Mouse (Mus musculus): ENCODE data around the gene Fgfr2.

The Fgfr2 gene

DNA sequence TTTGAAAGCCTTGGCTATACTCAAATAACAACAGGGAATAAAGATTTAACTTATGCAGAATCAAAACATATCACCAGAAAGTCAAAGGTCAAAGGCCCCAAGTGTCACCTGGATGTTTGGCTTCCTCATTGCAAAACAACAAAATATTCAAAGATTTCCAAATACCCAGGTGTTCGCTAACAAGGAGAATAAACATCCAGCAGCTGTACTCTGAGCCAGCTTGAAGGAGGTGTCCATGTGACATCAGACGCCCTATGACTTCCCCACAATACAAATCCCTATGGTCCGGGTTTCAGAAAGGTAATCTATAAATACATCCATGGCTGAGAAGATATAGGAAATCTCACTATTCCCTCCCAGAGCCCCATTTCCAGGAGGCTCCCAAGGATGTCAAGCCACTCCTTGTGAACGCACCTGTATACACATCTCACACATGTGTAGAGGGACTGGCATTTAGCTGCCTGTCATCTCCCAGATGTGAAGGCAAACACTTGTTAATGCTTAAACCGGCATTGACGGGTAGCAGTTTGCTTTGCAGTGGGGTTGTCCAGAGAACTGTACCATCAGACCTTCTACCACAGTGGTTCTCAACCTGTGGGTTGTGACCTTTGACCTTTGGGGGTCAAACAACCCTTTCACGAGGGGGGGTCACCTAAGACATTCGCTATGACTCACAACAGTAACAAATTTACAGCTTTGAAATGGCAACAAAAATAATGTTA, 2900.4 kb downstream of the Fgfr2 start:
- no peak for DNase-seq (ENCODE audit: low read depth)

DNA sequence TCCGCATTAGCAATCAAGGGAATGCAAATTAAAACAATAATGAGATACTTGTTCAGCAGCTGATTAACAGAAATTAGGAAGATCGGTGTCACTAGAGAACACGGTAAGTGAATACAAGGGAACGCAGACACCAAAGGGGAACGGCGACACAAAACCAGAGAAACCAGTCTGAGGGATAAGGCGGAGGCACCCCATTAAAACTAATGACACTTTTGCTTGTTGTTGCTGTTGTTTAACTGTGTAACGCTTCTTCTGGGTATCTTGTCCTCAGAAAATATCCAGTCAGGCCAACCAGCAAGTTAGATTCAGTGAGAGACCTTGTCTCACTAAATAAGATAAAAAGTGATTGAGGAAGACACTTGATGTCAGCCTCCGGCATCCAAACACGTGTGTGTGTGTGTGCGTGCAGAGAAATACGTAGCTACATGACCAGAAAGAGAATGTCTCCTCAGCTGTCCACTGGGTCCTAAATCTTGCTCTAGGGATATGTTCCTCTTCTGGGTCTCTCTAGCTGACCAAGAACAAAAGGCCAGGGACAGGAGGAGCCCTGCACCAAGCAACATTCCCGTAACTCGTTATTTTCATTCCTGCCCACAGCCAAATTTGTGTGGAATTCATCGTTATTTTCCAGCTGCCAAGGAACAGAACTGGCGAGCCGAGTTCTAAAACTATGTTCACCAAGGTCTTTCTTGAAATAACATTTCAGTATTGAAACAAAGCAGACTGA, 2901.3 kb downstream of the Fgfr2 start:
- DNase-seq (ENCODE audit: low read depth): no peak

DNA sequence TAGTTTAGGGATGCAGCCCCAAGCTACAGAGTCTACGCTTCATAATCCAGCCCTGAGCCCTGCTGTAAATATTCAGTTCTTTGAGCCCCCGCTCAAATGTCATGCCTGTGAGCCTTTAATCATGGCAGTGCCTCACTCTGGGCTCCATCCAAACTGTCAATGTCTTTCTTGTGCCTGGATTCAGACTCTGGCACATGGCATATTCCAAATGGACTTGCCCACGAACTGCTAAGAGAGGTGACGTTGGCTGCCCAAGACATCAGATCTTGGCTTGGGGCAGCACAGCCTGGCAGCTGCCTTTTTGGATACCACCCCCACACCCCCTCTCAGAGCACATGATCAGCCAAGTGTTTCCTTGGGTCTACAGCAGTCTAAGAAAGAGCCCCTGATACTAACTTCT, 2902.5 kb downstream of the Fgfr2 start:
- DNase-seq (ENCODE audit: low read depth): no peak

DNA sequence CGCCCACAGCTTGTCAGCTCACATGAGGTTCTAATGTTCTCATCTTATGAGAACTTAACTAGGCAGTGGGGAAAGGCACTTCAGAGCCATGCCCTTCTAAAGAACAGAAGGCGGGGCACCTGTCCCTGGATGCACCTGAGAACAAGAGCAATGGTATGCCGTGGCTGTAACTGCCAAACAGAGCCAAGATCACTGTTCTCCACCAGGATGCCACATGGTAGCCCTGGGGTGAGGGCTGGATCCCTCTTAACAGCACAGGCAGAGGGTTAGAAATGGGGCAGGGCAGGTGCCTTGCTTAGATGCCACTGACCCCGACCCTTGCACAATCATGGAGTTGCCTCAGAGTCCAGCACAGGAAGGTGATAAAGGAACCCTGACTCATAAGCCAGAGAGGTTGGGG, 2903.3 kb downstream of the Fgfr2 start:
- DNase-seq (ENCODE audit: low read depth): no peak

DNA sequence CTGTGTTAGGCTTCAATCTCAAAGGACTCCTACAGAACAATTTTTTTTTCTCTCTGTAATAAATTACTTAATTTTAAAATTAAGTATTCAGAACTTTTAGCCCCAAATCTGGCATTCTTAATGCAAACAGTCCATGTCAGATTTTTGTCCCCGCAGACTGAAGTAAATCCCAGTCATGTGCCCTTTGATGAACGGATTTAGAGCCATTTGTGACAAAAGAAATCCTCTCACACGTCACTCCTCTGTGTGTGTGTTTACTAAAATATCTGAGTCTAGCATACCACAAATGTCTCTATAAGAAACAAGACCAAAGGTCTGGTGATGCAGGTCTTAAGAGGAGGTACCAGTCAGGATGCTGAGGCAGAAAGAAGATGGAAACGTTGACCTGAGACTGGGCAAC, 2906.9 kb downstream of the Fgfr2 start:
- DNase-seq (ENCODE audit: low read depth): no peak

DNA sequence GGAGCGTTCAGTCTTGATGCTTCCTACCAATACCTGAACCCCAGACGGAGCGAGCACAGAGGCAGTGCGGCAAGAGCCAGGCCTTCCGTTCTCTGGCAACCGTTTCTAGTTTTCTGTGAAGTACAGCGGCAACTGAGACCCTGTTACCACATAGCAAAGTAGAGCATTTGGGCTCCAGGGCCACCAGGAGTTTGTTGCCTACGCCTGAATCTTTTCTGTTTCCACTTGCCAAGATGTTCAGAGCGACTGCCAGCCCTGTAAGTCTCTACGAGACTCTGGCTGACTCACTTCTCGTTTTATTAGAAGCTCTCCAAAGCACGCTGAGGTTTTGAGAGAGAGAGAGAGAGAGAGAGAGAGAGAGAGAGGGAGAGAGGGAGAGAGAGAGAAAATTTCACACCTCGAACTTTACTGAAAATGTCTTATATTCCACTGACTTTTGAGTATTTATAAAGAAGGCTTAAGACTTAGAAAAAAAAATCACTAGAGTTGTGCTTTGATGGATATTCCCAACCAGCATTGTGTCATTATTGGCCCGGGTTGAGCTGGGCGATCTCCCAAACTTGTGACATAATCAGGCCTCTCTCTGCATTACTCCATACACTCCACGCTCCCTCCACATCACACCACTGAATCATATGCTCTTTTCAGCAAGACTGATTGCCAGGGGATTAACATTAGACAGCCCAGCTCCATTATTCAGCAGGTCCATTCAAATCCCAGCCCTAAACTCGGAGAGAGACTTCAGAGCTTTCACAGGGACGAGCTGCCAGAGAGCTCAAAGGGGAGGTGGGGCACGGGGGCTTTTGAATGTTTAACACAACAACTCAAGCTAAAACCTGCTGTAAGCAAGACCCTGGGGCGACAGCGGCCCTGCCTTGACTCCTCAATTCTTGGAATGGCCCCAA, 2907.6 kb downstream of the Fgfr2 start:
- DNase-seq (ENCODE audit: low read depth): no peak

DNA sequence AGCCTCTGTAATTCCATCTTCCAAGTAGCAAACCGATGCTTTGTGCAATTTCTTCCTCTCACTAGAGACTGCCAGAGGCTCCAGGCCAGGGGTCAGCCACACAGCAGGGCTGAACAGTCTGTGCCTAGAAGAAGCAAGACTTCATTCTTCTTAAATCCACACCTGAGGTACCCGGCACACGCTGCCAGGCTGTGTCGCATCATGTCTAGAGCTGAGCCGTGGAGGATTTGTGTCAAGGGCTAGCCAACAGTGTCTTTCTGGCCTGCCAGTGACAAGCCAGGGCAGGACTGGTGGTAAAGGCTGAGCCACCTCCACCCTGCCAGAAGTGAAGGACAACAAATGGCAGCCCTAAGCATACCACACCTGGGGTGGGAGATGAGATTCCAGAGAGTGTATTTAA, 2910.0 kb downstream of the Fgfr2 start:
- DNase-seq (ENCODE audit: low read depth): no peak

DNA sequence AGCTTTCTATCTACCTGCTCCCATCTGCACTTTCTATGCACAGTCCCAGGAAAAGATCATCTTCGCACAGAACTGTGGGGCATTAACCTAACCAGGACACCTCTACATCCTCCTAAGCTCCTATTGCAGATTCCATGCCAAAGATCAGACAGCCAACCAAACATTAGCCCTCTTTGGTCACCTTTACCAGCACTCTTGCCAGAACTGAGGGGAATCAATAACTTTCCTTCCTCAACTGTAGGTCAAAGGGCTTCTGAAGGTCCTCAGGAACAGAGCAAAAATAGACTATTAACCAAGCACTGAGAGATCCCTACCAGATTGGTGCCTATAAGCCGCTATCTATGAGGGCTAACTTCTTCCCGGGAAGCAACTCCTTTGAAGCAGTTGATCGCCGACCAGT, 2911.7 kb downstream of the Fgfr2 start:
- no peak for DNase-seq (ENCODE audit: low read depth)

DNA sequence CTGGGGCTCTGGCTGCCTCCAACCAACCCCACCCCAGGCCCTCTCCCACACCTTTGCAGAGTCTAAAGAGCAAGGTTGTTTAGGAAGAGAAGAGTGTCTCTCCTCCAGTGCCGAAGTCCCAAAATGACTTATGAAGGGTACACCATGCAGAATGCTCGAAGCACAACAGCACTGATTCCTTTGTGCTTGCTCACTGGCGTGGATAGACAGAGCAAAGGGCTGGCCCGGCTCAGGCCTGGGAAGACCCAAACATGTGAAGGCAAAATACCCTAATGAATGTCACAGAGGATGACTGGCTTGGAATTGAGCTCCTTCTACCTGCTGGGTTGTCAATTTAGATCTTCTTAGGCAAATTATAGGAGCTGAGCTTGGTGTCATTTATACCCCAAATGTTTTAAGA, 2914.5 kb downstream of the Fgfr2 start:
- DNase-seq (ENCODE audit: low read depth): no peak

DNA sequence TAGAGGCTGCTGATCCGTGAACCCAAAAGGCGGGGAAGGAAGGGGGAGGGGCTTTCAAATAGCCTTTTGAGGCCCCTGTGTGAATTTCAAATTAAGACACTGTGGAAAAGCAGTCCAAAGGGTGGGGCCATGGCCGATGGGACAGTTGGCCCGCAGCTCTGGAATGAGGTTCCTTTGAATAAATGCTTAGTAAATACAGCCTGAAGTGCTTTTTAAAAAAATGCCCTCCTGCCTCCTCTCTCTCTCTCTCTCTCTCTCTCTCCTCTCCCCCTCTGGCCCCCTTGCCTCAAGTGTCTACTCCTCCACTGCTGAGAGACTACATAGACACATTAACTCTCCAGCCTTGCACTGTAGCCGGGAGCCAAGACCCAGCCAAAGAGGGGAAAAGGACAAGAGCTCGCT, 2917.0 kb downstream of the Fgfr2 start:
- DNase-seq (ENCODE audit: low read depth): no peak

DNA sequence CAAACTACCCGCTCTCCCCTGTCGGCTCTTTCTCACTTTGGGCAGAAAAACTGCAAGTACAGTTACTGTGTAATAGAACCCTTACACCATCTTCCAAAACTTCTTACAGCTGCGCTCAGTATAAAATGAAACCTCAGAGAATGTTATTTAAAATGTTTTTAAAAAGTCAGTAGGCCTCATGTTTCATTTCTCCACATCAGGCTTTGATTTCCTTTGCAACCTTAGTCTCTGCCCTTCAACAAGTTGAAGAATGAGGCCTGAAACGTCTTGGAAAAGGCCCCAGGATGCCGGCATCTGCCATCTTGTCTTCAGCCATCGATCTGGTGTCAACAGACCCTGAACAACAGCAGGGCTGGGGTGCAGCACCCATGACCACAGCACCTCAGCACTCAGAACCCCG, 2918.0 kb downstream of the Fgfr2 start:
- DNase-seq (ENCODE audit: low read depth): no peak

DNA sequence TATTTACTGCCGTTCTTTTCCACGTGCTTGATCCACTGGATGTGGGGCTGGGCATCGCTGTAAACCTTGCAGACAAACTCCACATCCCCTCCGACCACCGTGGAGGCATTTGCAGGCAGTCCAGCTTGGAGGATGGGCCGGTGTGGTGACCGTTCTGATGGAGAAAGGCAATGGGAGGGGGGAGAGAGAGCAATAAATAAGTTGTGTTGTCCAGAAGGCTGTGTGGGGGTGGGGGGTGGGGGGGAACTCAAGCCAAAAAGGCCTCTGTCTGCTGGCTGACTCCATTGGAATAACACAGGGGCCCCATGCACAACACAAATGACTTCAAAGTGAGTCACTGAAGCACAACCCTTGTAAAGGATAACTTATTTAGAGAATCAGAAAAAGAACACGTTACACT, 2922.1 kb downstream of the Fgfr2 start:
- no peak for DNase-seq (ENCODE audit: low read depth)

DNA sequence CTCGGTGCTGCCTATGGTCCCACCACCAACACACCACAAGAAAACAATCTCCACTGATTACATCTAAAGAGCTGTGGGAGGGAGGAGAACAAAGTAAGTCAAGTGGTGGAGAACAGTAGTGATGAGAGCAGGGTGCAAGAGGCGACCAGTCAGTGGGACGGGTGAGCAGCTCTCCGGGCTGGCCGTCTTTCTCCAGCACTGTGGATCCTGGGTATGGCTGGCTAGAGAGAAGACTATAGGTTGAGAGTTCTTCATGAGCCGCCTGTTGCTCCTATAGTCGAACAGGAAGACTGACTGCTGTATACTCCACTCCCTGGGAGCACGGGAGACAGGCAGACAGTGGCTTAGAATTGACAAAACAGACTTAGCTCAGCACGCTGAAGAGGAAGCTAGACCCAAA, 2923.2 kb downstream of the Fgfr2 start:
- DNase-seq (ENCODE audit: low read depth): no peak

DNA sequence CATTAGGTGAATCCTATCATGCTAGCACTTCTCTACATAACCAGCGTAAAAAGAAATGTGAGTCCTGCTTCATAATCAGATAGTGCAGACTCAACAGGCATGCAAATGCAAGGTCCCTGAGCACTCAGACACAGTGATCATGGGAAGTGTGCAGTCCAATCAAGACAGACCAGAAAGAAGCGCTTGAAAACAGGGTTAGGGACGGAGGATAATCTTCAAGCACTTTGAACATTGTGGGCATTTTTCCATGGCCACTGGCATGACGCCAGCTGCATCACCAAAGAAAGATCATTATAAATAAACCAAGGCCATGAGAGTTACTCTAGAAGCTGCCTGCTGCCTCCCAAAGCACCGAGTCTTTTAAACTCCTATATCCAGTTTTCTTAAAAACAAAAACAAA, 2923.8 kb downstream of the Fgfr2 start:
- no peak for DNase-seq (ENCODE audit: low read depth)

DNA sequence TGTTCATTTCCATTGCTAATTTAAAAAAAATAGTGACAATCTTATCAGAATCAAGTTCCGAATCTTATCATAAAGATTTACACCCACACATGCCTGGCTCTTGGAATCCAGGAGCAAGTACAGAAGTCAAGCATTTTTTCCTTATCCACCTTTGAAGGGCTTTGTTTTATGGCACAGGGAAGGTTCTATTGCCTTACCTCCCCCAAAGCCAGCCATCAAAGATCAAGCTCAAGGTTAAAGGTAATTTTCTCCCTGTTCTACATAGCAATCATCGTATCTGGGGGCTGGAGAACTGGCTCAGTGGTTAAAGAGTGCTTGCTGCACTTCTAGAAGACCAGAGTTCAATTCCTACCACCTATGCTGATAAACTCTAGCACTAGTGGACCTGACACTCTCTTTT, 2928.1 kb downstream of the Fgfr2 start:
- DNase-seq (ENCODE audit: low read depth): no peak

DNA sequence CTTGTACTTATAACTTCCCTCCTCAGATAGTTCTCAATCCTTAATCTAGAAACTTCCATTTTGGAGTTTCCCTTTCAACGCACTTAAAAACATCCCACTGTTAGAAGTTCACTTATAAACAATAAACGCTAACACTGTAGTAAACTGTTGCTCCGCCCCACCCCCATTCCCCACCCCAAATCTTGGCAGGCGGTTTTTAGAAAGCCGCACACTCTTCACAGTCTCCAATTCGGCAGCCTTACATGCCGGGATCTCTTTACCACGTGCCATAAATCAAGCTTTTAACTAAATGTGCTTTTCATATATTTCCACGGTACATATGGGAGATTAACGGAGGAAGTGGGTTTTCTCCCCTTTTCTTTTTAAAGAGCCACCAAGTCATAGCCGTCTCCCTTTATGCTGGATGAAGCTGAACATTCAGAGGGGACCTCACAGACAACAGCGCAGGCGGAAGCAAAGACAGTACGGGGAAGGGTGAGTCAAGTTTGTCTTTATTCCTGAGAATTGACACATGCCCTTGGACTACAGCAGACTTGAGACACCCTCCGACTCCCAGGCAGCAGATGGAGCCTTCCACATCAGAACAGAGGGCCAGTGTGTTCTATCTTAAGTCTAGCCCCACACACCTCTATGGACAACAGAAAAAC, 2932.7 kb downstream of the Fgfr2 start:
- no peak for DNase-seq (ENCODE audit: low read depth)

DNA sequence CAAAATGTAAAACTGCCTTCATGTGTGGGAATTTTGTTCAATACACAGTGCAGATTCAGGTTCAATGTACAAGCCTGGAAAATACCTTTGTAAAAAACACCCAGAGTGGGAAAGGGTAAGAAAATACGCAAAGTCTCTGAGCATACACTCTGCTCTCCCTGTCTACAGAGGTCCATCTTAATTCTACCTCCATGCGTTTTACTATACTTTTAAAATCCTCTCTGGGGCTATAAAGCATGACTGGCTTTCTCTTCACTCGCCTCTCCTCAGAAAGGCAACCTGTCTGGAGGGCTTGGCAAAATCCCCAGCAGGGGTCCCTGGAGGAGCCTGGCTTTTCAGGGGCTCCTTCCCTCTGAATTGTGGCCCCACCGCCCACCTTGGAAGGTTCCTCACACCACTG, 2933.2 kb downstream of the Fgfr2 start:
- DNase-seq (ENCODE audit: low read depth): no peak

DNA sequence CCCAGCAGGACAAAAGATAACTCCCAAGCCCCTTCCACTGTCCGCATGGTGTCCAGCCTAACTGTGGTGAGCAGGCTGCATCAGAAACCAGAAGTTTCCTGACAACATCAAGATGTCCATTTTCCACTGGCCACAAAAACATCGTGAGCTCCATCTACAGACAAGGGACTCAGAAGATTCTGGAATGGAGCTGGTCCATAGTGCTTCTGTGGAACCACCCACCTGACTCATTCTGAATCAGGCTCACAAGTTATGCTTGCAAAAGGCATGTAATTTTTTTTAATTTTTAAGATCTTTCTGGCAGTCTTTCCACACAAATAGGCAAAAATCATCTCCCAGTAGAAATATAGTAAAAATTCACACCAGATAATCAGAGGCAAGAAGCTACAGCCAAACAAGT, 2935.0 kb downstream of the Fgfr2 start:
- DNase-seq (ENCODE audit: low read depth): no peak

DNA sequence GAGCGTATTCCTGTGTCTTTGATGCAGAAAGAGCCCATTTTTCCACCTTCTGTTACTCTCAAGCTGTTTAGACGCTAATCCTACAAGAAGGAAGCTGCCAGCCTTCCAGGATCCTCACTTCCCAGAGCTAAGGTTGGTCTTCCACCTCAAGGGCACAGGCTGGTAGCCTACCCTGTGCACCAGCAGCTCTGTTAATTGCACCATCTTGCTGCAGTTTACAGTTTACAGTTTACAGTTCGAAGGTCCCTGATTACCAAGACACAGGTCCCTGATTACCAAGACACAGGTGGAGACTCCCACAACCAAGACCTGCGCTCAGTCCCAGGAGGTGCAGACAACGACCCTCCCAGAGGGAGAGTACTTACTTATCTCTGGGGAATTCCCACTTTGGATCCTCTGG, 2938.3 kb downstream of the Fgfr2 start:
- no peak for DNase-seq (ENCODE audit: low read depth)

DNA sequence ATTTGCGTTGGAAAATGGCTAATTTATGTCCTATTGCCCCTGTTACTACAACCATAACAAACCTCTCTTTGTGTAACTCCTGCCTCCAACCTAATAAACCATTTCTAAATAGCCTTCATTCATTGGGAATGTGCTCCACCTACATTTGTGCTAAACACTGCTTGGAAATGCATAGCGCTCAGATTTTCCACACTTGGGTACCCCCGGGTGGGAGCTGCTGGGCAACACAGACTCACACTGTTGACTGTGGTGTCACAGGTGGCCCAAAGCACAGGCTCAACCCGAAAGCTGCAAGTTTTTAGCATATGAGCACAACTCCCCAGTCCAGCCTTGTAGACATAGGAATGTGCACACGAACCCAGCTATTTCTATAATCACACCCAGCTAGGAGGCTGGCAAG, 2939.2 kb downstream of the Fgfr2 start:
- DNase-seq (ENCODE audit: low read depth): no peak

DNA sequence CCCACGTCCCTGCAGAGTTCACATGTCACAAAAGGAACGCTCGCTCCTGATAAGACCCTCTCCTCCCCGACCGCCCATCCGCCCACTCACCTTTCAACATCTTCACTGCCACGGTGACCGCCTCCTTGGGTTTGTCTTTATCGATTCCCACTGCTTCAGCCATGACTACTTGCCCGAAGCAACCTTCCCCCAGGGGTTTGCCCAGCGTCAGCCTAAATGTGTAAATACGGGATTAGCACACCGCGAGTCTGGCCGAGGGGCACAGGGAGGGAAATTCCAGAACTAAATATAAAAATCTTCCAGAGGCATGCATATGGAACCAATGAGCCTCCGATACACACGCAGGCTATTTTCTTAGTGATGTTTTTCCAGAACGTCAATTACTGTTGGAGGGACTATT, 2940.6 kb downstream of the Fgfr2 start:
- DNase-seq (ENCODE audit: low read depth): no peak

DNA sequence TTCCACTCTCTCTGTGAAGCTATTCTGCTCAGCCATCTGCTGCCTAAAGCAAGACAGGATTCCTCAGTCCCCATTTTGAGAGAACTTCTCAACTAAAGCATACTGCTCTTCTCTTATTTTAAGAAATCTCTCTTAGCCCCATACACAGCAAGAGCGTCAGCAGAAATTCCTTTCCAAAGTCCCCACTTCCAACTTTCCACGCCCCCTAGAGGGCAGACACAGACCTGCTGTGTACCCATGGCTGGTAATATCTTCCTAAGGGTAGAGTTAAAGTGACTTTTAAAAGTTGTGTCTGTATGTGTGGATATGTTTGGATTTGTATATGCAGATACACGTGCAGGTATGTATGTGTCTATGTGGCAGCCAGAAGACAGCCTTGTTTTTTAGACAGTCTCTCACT, 2944.2 kb downstream of the Fgfr2 start:
- no peak for DNase-seq (ENCODE audit: low read depth)

Data from 416B (cell line).